Mouse (Mus musculus): ENCODE results near the gene E2f8. TPM values are rescaled to one million over a fixed set of nuclear protein-coding genes. Genes with fewer than 3 reads are reported as not detected.

The E2f8 gene
- polyA plus RNA-seq, 1 experiment from 2014 or later, result 37.2 TPM

- H3K9ac ChIP-seq (ENCODE audit: low read depth, low read length), result no peak overlapping the region
- DNase-seq (ENCODE audit: low spot score) (no peak), ATAC-seq (replicated peaks; ENCODE audit: low FRiP score) (no peak)
- no peaks in the 10 kb centered on the region for H3K36me3 ChIP-seq (ENCODE audit: control insufficient read depth, insufficient read depth, low read length)
- H3K27me3 ChIP-seq (replicated peaks; ENCODE audit: control insufficient read depth, insufficient read depth, low read length), result no peaks in the 10 kb centered on the region
- no peaks in the 10 kb centered on the region for H3K9me3 ChIP-seq (ENCODE audit: control insufficient read depth, low read length)
- no peak overlapping the region for H3K4me3 ChIP-seq (ENCODE audit: low read depth, low read length)
- no peak overlapping the region for H3K4me2 ChIP-seq
- 70% methylated on average over 3 of the region's 3 CpGs for WGBS
- no peaks in the 10 kb centered on the region for H3K4me1 ChIP-seq (replicated peaks; ENCODE audit: control insufficient read depth, insufficient read depth, low read length)
- no peak overlapping the region for H3K27ac ChIP-seq (ENCODE audit: low read depth, low read length)
Measured at GRCm38 (mm10) chr7:48842353-48842752, 39.0 kb downstream of the E2f8 start.

- Histone ChIP-seq H3K9me3 (ENCODE audit: control insufficient read depth, low read length) (no peaks in the 10 kb centered on the region), H3K4me1 (replicated peaks; ENCODE audit: control insufficient read depth, insufficient read depth, low read length) (no peaks in the 10 kb centered on the region), H3K36me3 (ENCODE audit: control insufficient read depth, insufficient read depth, low read length) (no peaks in the 10 kb centered on the region), H3K4me3 (ENCODE audit: low read depth, low read length) (no peak overlapping the region), H3K27ac (ENCODE audit: low read depth, low read length) (no peak overlapping the region), H3K27me3 (replicated peaks; ENCODE audit: control insufficient read depth, insufficient read depth, low read length) (no peaks in the 10 kb centered on the region), H3K4me2 (no peak overlapping the region), H3K9ac (ENCODE audit: low read depth, low read length) (no peak overlapping the region)
- DNase-seq (ENCODE audit: low spot score) (no peak), ATAC-seq (replicated peaks; ENCODE audit: low FRiP score) (no peak)
- 73% methylated on average over 4 of the region's 4 CpGs for WGBS
Measured at GRCm38 (mm10) chr7:48841538-48841937, 39.9 kb downstream of the E2f8 start.

GRCm38 (mm10) chr7:48840545-48840944, 40.9 kb downstream of the E2f8 start:
- H3K27me3 ChIP-seq (replicated peaks; ENCODE audit: control insufficient read depth, insufficient read depth, low read length), result no peaks in the 10 kb centered on the region
- no peaks in the 10 kb centered on the region for H3K36me3 ChIP-seq (ENCODE audit: control insufficient read depth, insufficient read depth, low read length)
- no peak for DNase-seq (ENCODE audit: low spot score)
- H3K4me1 ChIP-seq (replicated peaks; ENCODE audit: control insufficient read depth, insufficient read depth, low read length), result no peaks in the 10 kb centered on the region
- 71% methylated on average over 2 of the region's 2 CpGs for WGBS
- no peak overlapping the region for H3K4me3 ChIP-seq (ENCODE audit: low read depth, low read length)
- no peak overlapping the region for H3K27ac ChIP-seq (ENCODE audit: low read depth, low read length)
- no peaks in the 10 kb centered on the region for H3K9me3 ChIP-seq (ENCODE audit: control insufficient read depth, low read length)
- ATAC-seq (replicated peaks; ENCODE audit: low FRiP score), result no peak
- H3K4me2 ChIP-seq, result no peak overlapping the region
- H3K9ac ChIP-seq (ENCODE audit: low read depth, low read length), result no peak overlapping the region

- Histone ChIP-seq H3K9ac (ENCODE audit: low read depth, low read length) (no peak overlapping the region), H3K27ac (ENCODE audit: low read depth, low read length) (no peak overlapping the region)
Measured at GRCm38 (mm10) chr7:48838434-48838833, 43.0 kb downstream of the E2f8 start.

GRCm38 (mm10) chr7:48836949-48837348, 44.4 kb downstream of the E2f8 start:
- Histone ChIP-seq H3K36me3 (ENCODE audit: control insufficient read depth, insufficient read depth, low read length) (no peaks in the 10 kb centered on the region), H3K27me3 (replicated peaks; ENCODE audit: control insufficient read depth, insufficient read depth, low read length) (no peaks in the 10 kb centered on the region), H3K4me2 (no peak overlapping the region), H3K4me1 (replicated peaks; ENCODE audit: control insufficient read depth, insufficient read depth, low read length) (no peaks in the 10 kb centered on the region), H3K4me3 (ENCODE audit: low read depth, low read length) (no peak overlapping the region), H3K9ac (ENCODE audit: low read depth, low read length) (no peak overlapping the region), H3K9me3 (ENCODE audit: control insufficient read depth, low read length) (no peaks in the 10 kb centered on the region), H3K27ac (ENCODE audit: low read depth, low read length) (no peak overlapping the region)
- ATAC-seq (replicated peaks; ENCODE audit: low FRiP score), result no peak
- WGBS, result 42% methylated on average over 6 of the region's 6 CpGs
- no peak for DNase-seq (ENCODE audit: low spot score)

More at GRCm38 (mm10) chr7:48838434-48838833, 43.0 kb downstream of the E2f8 start:
- 57% methylated on average over 2 of the region's 2 CpGs for WGBS
- DNase-seq (ENCODE audit: low spot score) (no peak), ATAC-seq (replicated peaks; ENCODE audit: low FRiP score) (no peak)
- Histone ChIP-seq H3K27me3 (replicated peaks; ENCODE audit: control insufficient read depth, insufficient read depth, low read length) (no peaks in the 10 kb centered on the region), H3K4me2 (no peak overlapping the region), H3K36me3 (ENCODE audit: control insufficient read depth, insufficient read depth, low read length) (no peaks in the 10 kb centered on the region), H3K4me1 (replicated peaks; ENCODE audit: control insufficient read depth, insufficient read depth, low read length) (no peaks in the 10 kb centered on the region), H3K4me3 (ENCODE audit: low read depth, low read length) (no peak overlapping the region), H3K9me3 (ENCODE audit: control insufficient read depth, low read length) (no peaks in the 10 kb centered on the region)

- Histone ChIP-seq H3K27ac (ENCODE audit: low read depth, low read length) (no peak overlapping the region), H3K9me3 (ENCODE audit: control insufficient read depth, low read length) (no peaks in the 10 kb centered on the region), H3K9ac (ENCODE audit: low read depth, low read length) (no peak overlapping the region), H3K4me3 (ENCODE audit: low read depth, low read length) (no peak overlapping the region), H3K4me1 (replicated peaks; ENCODE audit: control insufficient read depth, insufficient read depth, low read length) (no peaks in the 10 kb centered on the region), H3K27me3 (replicated peaks; ENCODE audit: control insufficient read depth, insufficient read depth, low read length) (no peaks in the 10 kb centered on the region), H3K36me3 (ENCODE audit: control insufficient read depth, insufficient read depth, low read length) (no peaks in the 10 kb centered on the region), H3K4me2 (no peak overlapping the region)
- 84% methylated on average over 12 of the region's 12 CpGs for WGBS
- DNase-seq (ENCODE audit: low spot score) (no peak), ATAC-seq (replicated peaks; ENCODE audit: low FRiP score) (no peak)
Measured at GRCm38 (mm10) chr7:48834989-48835626, 46.3 kb downstream of the E2f8 start.

GRCm38 (mm10) chr7:48834371-48834970, 46.9 kb downstream of the E2f8 start:
- Histone ChIP-seq H3K4me3 (ENCODE audit: low read depth, low read length) (no peak overlapping the region), H3K4me2 (no peak overlapping the region), H3K9ac (ENCODE audit: low read depth, low read length) (no peak overlapping the region), H3K9me3 (ENCODE audit: control insufficient read depth, low read length) (no peaks in the 10 kb centered on the region), H3K27ac (ENCODE audit: low read depth, low read length) (no peak overlapping the region), H3K36me3 (ENCODE audit: control insufficient read depth, insufficient read depth, low read length) (no peaks in the 10 kb centered on the region), H3K4me1 (replicated peaks; ENCODE audit: control insufficient read depth, insufficient read depth, low read length) (no peaks in the 10 kb centered on the region), H3K27me3 (replicated peaks; ENCODE audit: control insufficient read depth, insufficient read depth, low read length) (no peaks in the 10 kb centered on the region)
- 68% methylated on average over 4 of the region's 4 CpGs for WGBS
- ATAC-seq (replicated peaks; ENCODE audit: low FRiP score) (no peak), DNase-seq (ENCODE audit: low spot score) (no peak)

GRCm38 (mm10) chr7:48832735-48833134, 48.7 kb downstream of the E2f8 start:
- no peak overlapping the region for H3K4me2 ChIP-seq
- 0 out of 2 replicates have a peak, but pooled peaks cover under 1% of the 10 kb centered on the region for H3K36me3 ChIP-seq (ENCODE audit: control insufficient read depth, insufficient read depth, low read length)
- no peak overlapping the region for H3K27ac ChIP-seq (ENCODE audit: low read depth, low read length)
- ATAC-seq (replicated peaks; ENCODE audit: low FRiP score) (no peak), DNase-seq (ENCODE audit: low spot score) (no peak)
- H3K27me3 ChIP-seq (replicated peaks; ENCODE audit: control insufficient read depth, insufficient read depth, low read length), result no peaks in the 10 kb centered on the region
- H3K9ac ChIP-seq (ENCODE audit: low read depth, low read length), result no peak overlapping the region
- H3K9me3 ChIP-seq (ENCODE audit: control insufficient read depth, low read length), result no peaks in the 10 kb centered on the region
- H3K4me3 ChIP-seq (ENCODE audit: low read depth, low read length), result no peak overlapping the region
- no peaks in the 10 kb centered on the region for H3K4me1 ChIP-seq (replicated peaks; ENCODE audit: control insufficient read depth, insufficient read depth, low read length)
- 68% methylated on average over 1 of the region's 1 CpGs for WGBS

- DNase-seq (ENCODE audit: low spot score) (no peak), ATAC-seq (replicated peaks; ENCODE audit: low FRiP score) (no peak)
- H3K4me3 ChIP-seq (ENCODE audit: low read depth, low read length), result no peak overlapping the region
- H3K4me2 ChIP-seq, result no peak overlapping the region
- WGBS, result 24% methylated on average over 2 of the region's 2 CpGs
- H3K36me3 ChIP-seq (ENCODE audit: control insufficient read depth, insufficient read depth, low read length), result peaks cover 10% of the 10 kb centered on the region; the same call in 1 of the 2 replicates
- no peaks in the 10 kb centered on the region for H3K27me3 ChIP-seq (replicated peaks; ENCODE audit: control insufficient read depth, insufficient read depth, low read length)
- no peaks in the 10 kb centered on the region for H3K9me3 ChIP-seq (ENCODE audit: control insufficient read depth, low read length)
- no peak overlapping the region for H3K9ac ChIP-seq (ENCODE audit: low read depth, low read length)
- no peak overlapping the region for H3K27ac ChIP-seq (ENCODE audit: low read depth, low read length)
- H3K4me1 ChIP-seq (replicated peaks; ENCODE audit: control insufficient read depth, insufficient read depth, low read length), result no peaks in the 10 kb centered on the region
Measured at GRCm38 (mm10) chr7:48830395-48830794, 51.0 kb downstream of the E2f8 start.

Data from liver, embryonic 11.5 days (tissue).